Mouse (Mus musculus): Measurements from ENCODE around the gene Ilf3.

DNA sequence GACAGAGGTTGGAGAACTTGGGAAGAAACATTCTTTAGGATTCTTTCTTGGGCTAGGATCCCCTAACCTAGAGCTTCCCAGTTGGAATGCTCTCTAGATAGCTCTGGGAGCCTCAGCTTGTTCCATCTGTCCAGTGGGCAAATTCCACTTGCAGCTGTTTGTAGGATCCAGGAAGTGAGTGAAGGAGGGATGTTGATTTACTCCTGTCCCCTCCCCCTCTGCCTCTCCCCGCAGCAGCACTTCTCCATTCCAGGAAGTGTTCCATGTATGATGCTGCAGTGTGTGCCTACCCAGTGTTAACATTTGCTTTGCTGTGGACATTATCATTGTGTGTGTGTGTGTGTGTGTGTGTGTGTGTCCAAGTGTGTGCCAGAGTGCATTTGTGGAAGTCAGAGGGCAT lies 58.3 kb downstream of the Ilf3 start:
- TF ChIP-seq POLR2A (IDR thresholded peaks at IDR 0.05; ENCODE audit: insufficient read depth, low read depth, low read length) (no peak), EP300 (IDR thresholded peaks at IDR 0.05; ENCODE audit: insufficient read depth, low read depth, low read length) (no peak)

All from heart, adult 2 months (tissue).